Mouse (Mus musculus) small intestine, adult 2 months (tissue): ENCODE results near the gene Tas2r107.

Source experiments
- CTCF ChIP-seq: fragments of 200-500 bp; IDR thresholded peaks from 2 replicates; pipeline ENCODE4 v1.5.1; 2012; ENCODE audit warnings: low read depth, mild to moderate bottlenecking, control low read depth, inconsistent platforms, low read length, moderate library complexity, mixed read lengths; ENCODE audit not compliant: insufficient replicate concordance, insufficient read length; ENCODE audit errors: extremely low read depth
- POLR2A ChIP-seq: fragments of 200-500 bp; IDR thresholded peaks from 2 replicates; pipeline ENCODE4 v1.6.1; 2012; ENCODE audit warnings: low read depth, mild to moderate bottlenecking, control low read depth, inconsistent platforms, low read length, moderate library complexity

DNA sequence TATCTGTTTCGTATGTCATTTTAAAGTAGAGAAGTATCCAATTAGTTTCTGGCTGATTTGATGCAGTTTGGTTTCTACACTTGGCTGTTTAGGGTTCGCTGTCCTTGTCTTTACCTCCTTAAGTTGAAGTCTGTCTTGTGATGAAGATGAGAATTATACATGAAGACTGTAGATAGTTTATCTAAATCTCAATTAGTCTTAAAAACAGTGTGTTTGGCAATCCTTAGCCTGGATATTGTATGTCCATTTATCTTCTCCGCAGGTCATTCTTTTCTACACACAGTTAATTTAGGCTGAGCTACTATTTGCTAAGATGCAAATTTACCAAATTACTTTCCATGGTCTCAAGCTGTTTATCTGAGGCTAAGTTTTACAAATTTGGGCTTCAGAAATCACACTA, 29.1 kb downstream of the Tas2r107 start, which contains the start of gene Tas2r130:
- TF ChIP-seq CTCF (no peak), POLR2A (no peak)
